14 mouse cellular contexts compared by ENCODE assay signal in the genomic region with DNA sequence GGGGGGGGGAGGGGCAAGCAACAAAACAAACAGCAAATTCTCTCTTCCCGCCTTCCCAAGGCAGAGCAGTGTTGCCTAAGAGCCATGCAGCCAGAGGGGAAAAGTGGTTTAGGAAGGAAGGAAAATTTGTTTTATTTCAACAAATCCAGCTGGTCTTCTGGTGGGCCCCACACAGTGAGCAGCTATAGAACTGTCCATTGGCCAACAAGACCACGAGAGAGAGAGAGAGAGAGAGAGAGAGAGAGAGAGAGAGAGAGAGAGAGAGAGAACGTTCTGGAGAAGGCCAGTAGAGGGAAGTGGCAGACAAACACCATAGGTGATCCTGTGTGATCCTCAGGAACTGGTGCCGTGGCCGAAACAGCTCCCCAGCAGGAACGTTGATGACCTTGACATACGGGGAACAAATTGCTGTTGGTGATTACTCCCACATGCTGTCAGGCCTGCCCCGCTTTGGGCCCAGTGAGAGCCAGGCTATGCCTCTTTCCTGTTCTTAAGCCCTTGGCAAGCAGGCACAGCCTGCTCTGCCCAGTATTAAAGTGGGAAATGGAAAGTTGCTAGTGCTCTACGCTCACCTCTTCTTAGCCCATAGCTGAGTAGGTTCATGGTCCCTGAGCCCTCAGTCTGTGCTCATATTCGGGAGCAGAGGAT.
DNase-seq lines count a peak whose midpoint lies in the region; ATAC-seq and TF ChIP-seq lines count a peak whose summit lies in the region.
"Had no signal": no experiment of that assay in that cellular context is flagged by ENCODE, and none has a peak within 500 bp of the region (broad histone marks: within the 10 kb centered on the region; RNA-seq: fewer than 3 reads in every experiment).

No protein-coding gene starts in this region.

- H3K4me1 ChIP-seq in hindbrain, embryonic 10.5 days (replicated peaks), result peaks cover 63% of the 10 kb centered on the region
- H3K4me1 ChIP-seq in hindbrain, embryonic 14.5 days (replicated peaks; ENCODE audit: control insufficient read depth, insufficient read depth, low read length), result peaks cover 9% of the 10 kb centered on the region; the same call in 1 of the 2 replicates
- peaks cover 2% of the 10 kb centered on the region for H3K4me1 ChIP-seq in intestine, postnatal 0 days (replicated peaks; ENCODE audit: control insufficient read depth, insufficient read depth, low read length)
- H3K4me1 ChIP-seq in stomach, postnatal 0 days (replicated peaks; ENCODE audit: control insufficient read depth, insufficient read depth), result no peaks in the 10 kb centered on the region
- no peaks in the 10 kb centered on the region for H3K4me1 ChIP-seq in thymus, adult 2 months (replicated peaks; ENCODE audit: control insufficient read depth, insufficient read depth, low read length)

- no peak for TF ChIP-seq POLR2A in thymus, adult 2 months (IDR thresholded peaks at IDR 0.05; ENCODE audit: control insufficient read depth, extremely low read depth, insufficient read depth, low read length, poor library complexity)

- H3K27ac ChIP-seq in hindbrain, embryonic 10.5 days, result peak overlapping the region; percentile 54; the same call in 1 of the 2 replicates
- H3K27ac ChIP-seq in hindbrain, embryonic 14.5 days, result no peak overlapping the region
- no peak overlapping the region for H3K27ac ChIP-seq in intestine, postnatal 0 days (ENCODE audit: low read depth, low read length)
- H3K27ac ChIP-seq in stomach, postnatal 0 days (replicated peaks), result peak overlapping the region; percentile 40; the same call in 1 of the 2 replicates
- no peak overlapping the region for H3K27ac ChIP-seq in thymus, adult 2 months (ENCODE audit: control insufficient read depth, insufficient read depth, low read length)
- H3K27ac ChIP-seq: embryonic facial prominence, embryonic 13.5 days; forebrain, embryonic 13.5 days; hindbrain, embryonic 12.5 days had no signal

- no peaks in the 10 kb centered on the region for H3K9me3 ChIP-seq in hindbrain, embryonic 10.5 days
- H3K9me3 ChIP-seq in hindbrain, embryonic 14.5 days (ENCODE audit: control insufficient read depth, low read length), result no peaks in the 10 kb centered on the region
- H3K9me3 ChIP-seq in intestine, postnatal 0 days (ENCODE audit: control insufficient read depth), result no peaks in the 10 kb centered on the region
- no peaks in the 10 kb centered on the region for H3K9me3 ChIP-seq in stomach, postnatal 0 days (ENCODE audit: control insufficient read depth, low read length)
- H3K9me3 ChIP-seq: embryonic facial prominence, embryonic 13.5 days; forebrain, embryonic 13.5 days; hindbrain, embryonic 12.5 days had no signal

- ATAC-seq in hindbrain, embryonic 14.5 days (ENCODE audit: low FRiP score), result no peak
- no peak for ATAC-seq in intestine, postnatal 0 days
- ATAC-seq in stomach, postnatal 0 days (ENCODE audit: low FRiP score, low TSS enrichment), result peak; percentile 53; the same call in 1 of the 2 replicates
- ATAC-seq: forebrain, embryonic 13.5 days had no signal

- H3K9ac ChIP-seq in hindbrain, embryonic 14.5 days, result no peak overlapping the region
- H3K9ac ChIP-seq in intestine, postnatal 0 days (ENCODE audit: low read depth, low read length), result no peak overlapping the region
- H3K9ac ChIP-seq in stomach, postnatal 0 days (ENCODE audit: low read length), result no peak overlapping the region
- H3K9ac ChIP-seq: embryonic facial prominence, embryonic 13.5 days; forebrain, embryonic 13.5 days; hindbrain, embryonic 12.5 days had no signal

- WGBS in hindbrain, embryonic 10.5 days, result 63% methylated on average over 10 of the region's 10 CpGs
- 70% methylated on average over 10 of the region's 10 CpGs for WGBS in hindbrain, embryonic 14.5 days
- WGBS in intestine, postnatal 0 days, result 46% methylated on average over 10 of the region's 10 CpGs
- 49% methylated on average over 10 of the region's 10 CpGs for WGBS in stomach, postnatal 0 days
- WGBS in thymus, adult 2 months, result 84% methylated on average over 10 of the region's 10 CpGs

- TF ChIP-seq EP300 in stomach, postnatal 0 days (optimal IDR thresholded peaks at IDR 0.05), result no peak

- H3K36me3 ChIP-seq in hindbrain, embryonic 10.5 days, result no peaks in the 10 kb centered on the region
- H3K36me3 ChIP-seq in hindbrain, embryonic 14.5 days (replicated peaks; ENCODE audit: control insufficient read depth, insufficient read depth), result no peaks in the 10 kb centered on the region
- H3K36me3 ChIP-seq in intestine, postnatal 0 days (ENCODE audit: control insufficient read depth, insufficient read depth), result no peaks in the 10 kb centered on the region
- H3K36me3 ChIP-seq in stomach, postnatal 0 days (ENCODE audit: control insufficient read depth, insufficient read depth, low read length), result no peaks in the 10 kb centered on the region
- H3K36me3 ChIP-seq in thymus, adult 2 months (ENCODE audit: control insufficient read depth, insufficient read depth, low read length), result no peaks in the 10 kb centered on the region
- H3K36me3 ChIP-seq: embryonic facial prominence, embryonic 13.5 days; hindbrain, embryonic 12.5 days had no signal

- TF ChIP-seq CTCF in intestine, postnatal 0 days (IDR thresholded peaks at IDR 0.05; ENCODE audit: low read depth), result peak; percentile 38
- peak; percentile 31 for TF ChIP-seq CTCF in stomach, postnatal 0 days (IDR thresholded peaks at IDR 0.05; ENCODE audit: low read depth)
- TF ChIP-seq CTCF in thymus, adult 2 months (IDR thresholded peaks at IDR 0.05; ENCODE audit: borderline replicate concordance, control insufficient read depth, extremely low read depth, insufficient read depth, low read length, poor library complexity), result no peak

- H3K4me2 ChIP-seq in hindbrain, embryonic 14.5 days (replicated peaks), result no peak overlapping the region
- H3K4me2 ChIP-seq in intestine, postnatal 0 days (replicated peaks; ENCODE audit: low read depth), result no peak overlapping the region
- H3K4me2 ChIP-seq in stomach, postnatal 0 days (replicated peaks; ENCODE audit: low read depth), result no peak overlapping the region
- H3K4me2 ChIP-seq: embryonic facial prominence, embryonic 13.5 days; forebrain, embryonic 13.5 days; hindbrain, embryonic 12.5 days had no signal

- no peak overlapping the region for H3K4me3 ChIP-seq in hindbrain, embryonic 10.5 days
- H3K4me3 ChIP-seq in hindbrain, embryonic 14.5 days (replicated peaks; ENCODE audit: low read length), result no peak overlapping the region
- no peak overlapping the region for H3K4me3 ChIP-seq in intestine, postnatal 0 days (ENCODE audit: low read depth, low read length)
- H3K4me3 ChIP-seq in stomach, postnatal 0 days (ENCODE audit: low read depth, low read length), result no peak overlapping the region
- H3K4me3 ChIP-seq in thymus, adult 2 months (ENCODE audit: control insufficient read depth, insufficient read depth, low read length), result no peak overlapping the region
- H3K4me3 ChIP-seq: embryonic facial prominence, embryonic 13.5 days; forebrain, embryonic 13.5 days; hindbrain, embryonic 12.5 days had no signal

- DNase-seq in hindbrain, embryonic 10.5 days (ENCODE audit: low spot score), result no peak
- DNase-seq in hindbrain, embryonic 14.5 days (ENCODE audit: low spot score), result no peak
- DNase-seq in ovary, postnatal 36 days (ENCODE audit: low spot score), result peak; percentile 36
- no peak for DNase-seq in ovary, postnatal 14 days (ENCODE audit: low spot score)
- no peak for DNase-seq in stomach, postnatal 0 days (ENCODE audit: low spot score)
- no peak for DNase-seq in thymus, adult 2 months
- no peak for DNase-seq in frontal cortex, postnatal 14 days (ENCODE audit: low spot score in 2 of 2)
- DNase-seq: cerebellum, adult 9-11 months; midbrain, embryonic 14.5 days had no signal

- H3K27me3 ChIP-seq in hindbrain, embryonic 10.5 days (ENCODE audit: insufficient read depth, poor library complexity, severe bottlenecking), result peaks cover 27% of the 10 kb centered on the region
- H3K27me3 ChIP-seq in hindbrain, embryonic 14.5 days (ENCODE audit: control insufficient read depth, insufficient read depth, low read length), result no peaks in the 10 kb centered on the region
- H3K27me3 ChIP-seq in intestine, postnatal 0 days (replicated peaks; ENCODE audit: control insufficient read depth, insufficient read depth, low read length), result no peaks in the 10 kb centered on the region
- no peaks in the 10 kb centered on the region for H3K27me3 ChIP-seq in stomach, postnatal 0 days (ENCODE audit: control insufficient read depth, insufficient read depth, low read length)
- no peaks in the 10 kb centered on the region for H3K27me3 ChIP-seq in thymus, adult 2 months (ENCODE audit: control insufficient read depth, insufficient read depth, low read length)
- H3K27me3 ChIP-seq: CH12.LX; hindbrain, embryonic 12.5 days had no signal

Comparison
In these comparisons a context has a peak if more than half of its experiments do, and no peak if none do; other contexts are left out.
1. H3K27ac ChIP-seq: peak in hindbrain, embryonic 10.5 days (single experiment) and stomach, postnatal 0 days (single experiment); none in hindbrain, embryonic 14.5 days (single experiment), intestine, postnatal 0 days (single experiment) and thymus, adult 2 months (single experiment).